Mouse (Mus musculus) limb, embryonic 13.5 days (tissue): ENCODE data around the gene Tufm. TPM values are rescaled to one million over a fixed set of nuclear protein-coding genes. Genes with fewer than 3 reads are reported as not detected.
A peak's percentile ranks its signal among the peaks of the same experiment; 100 is the strongest.

Source experiments
- ATAC-seq: fragments of 200-750 bp; cut with Nextera tagmentation; 2 replicates; pipeline ENCODE4 v1.8.0; 2017; ENCODE audit warnings: low read depth, moderate number of reproducible peaks, moderate TSS enrichment; ENCODE audit not compliant: low FRiP score
- H3K27ac ChIP-seq: fragments of 300-500 bp; sonication (generic); 2 replicates; pipeline ENCODE4 v1.5.1; 2015; ENCODE audit warnings: inconsistent platforms, mild to moderate bottlenecking, moderate library complexity
- H3K27me3 ChIP-seq: fragments of 300-500 bp; sonication (generic); 2 replicates; pipeline ENCODE4 v1.6.1; 2015; ENCODE audit warnings: mild to moderate bottlenecking, inconsistent platforms
- H3K36me3 ChIP-seq: fragments of 300-500 bp; sonication (generic); 2 replicates; pipeline ENCODE4 v1.6.1; 2015; ENCODE audit warnings: inconsistent platforms, mild to moderate bottlenecking, moderate library complexity
- H3K4me1 ChIP-seq: fragments of 300-500 bp; sonication (generic); 2 replicates; pipeline ENCODE4 v1.6.1; 2015; ENCODE audit warnings: inconsistent platforms
- H3K4me2 ChIP-seq: fragments of 300-500 bp; sonication (generic); replicated peaks from 2 replicates; pipeline ENCODE4 v1.6.1; 2015; ENCODE audit warnings: inconsistent platforms, mild to moderate bottlenecking, moderate library complexity
- H3K4me3 ChIP-seq: fragments of 300-500 bp; sonication (generic); 2 replicates; pipeline ENCODE4 v1.5.1; 2015; ENCODE audit warnings: moderate library complexity, mild to moderate bottlenecking, inconsistent platforms
- H3K9ac ChIP-seq: fragments of 300-500 bp; sonication (generic); 2 replicates; pipeline ENCODE4 v1.6.1; 2015; ENCODE audit warnings: mild to moderate bottlenecking, inconsistent platforms
- H3K9me3 ChIP-seq: fragments of 300-500 bp; sonication (generic); 2 replicates; pipeline ENCODE4 v1.6.1; 2016; ENCODE audit warnings: inconsistent platforms
- WGBS: fragments of 180-500 bp; shearing (Covaris S2); methylation state at CpG from one replicate; pipeline ENCODE4 v1.1.7; 2015; 5-methylcytosine and 5-hydroxymethylcytosine counted together
- polyA plus RNA-seq: library from polyadenylated mRNA; unstranded; fragments of >200 nt; fragmentation: Nextera tagmentation; extraction: Ambion mirVana; gene quantifications from 2 replicates; pipeline ENCODE4 v1.2.1, GENCODE M21; 2015

Gene Tufm
- polyA plus RNA-seq, 1 experiment from 2014 or later, result 135 TPM

DNA sequence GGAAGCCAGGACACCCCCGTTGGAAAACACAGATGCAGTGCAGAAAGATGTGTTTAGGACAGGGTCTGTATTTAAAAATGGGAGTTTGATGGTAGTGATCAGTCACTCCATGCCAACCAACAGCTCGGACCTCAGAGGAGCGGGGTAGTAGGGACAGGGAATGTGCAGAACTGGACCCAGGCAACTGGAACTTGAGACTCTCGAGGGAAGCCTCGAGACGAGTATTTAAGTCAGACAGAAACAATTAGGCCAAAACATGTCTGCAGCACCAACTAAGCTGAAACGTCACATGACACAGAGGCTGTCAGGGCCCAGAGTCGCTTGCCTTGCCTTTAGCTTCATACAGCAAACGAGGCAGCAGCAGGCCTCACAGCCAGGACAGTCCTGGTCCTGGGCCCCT lies 21.0 kb upstream of the Tufm start:
- 60% methylated on average over 9 of the region's 9 CpGs for WGBS
- no peak overlapping the region for H3K9ac ChIP-seq
- H3K27ac ChIP-seq, result 0 out of 2 replicates have a peak overlapping the region, but pooled peaks have one; percentile 39
- no peaks in the 10 kb centered on the region for H3K27me3 ChIP-seq
- ATAC-seq, result no peak
- no peaks in the 10 kb centered on the region for H3K9me3 ChIP-seq
- H3K4me1 ChIP-seq, result peaks cover 32% of the 10 kb centered on the region
- H3K4me3 ChIP-seq, result no peak overlapping the region
- no peak overlapping the region for H3K4me2 ChIP-seq
- peaks cover 51% of the 10 kb centered on the region for H3K36me3 ChIP-seq

DNA sequence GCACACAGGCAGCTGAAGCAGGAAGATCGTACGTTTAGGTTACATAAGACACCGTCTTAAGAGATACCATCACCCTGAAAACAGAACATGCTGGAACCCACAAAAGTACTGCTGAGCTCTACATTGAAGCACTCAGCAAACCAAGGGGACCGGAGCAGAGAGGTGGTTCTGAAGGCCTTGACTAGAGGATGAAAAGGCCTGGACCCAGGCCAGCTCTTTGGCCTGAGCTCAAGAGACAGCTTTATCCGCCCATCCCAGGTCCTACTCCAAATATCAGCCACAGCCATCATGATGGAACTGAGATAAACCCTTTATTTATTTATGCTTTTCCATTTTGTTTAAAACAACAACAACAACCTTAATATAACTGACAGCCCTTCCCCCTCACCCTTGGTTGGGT lies 20.5 kb upstream of the Tufm start:
- Histone ChIP-seq H3K27ac (0 out of 2 replicates have a peak overlapping the region, but pooled peaks have one; percentile 39), H3K36me3 (peaks cover 57% of the 10 kb centered on the region), H3K9ac (no peak overlapping the region), H3K4me3 (no peak overlapping the region), H3K9me3 (no peaks in the 10 kb centered on the region), H3K4me2 (no peak overlapping the region), H3K27me3 (no peaks in the 10 kb centered on the region), H3K4me1 (peaks cover 31% of the 10 kb centered on the region)
- 93% methylated on average over 5 of the region's 5 CpGs for WGBS
- no peak for ATAC-seq

DNA sequence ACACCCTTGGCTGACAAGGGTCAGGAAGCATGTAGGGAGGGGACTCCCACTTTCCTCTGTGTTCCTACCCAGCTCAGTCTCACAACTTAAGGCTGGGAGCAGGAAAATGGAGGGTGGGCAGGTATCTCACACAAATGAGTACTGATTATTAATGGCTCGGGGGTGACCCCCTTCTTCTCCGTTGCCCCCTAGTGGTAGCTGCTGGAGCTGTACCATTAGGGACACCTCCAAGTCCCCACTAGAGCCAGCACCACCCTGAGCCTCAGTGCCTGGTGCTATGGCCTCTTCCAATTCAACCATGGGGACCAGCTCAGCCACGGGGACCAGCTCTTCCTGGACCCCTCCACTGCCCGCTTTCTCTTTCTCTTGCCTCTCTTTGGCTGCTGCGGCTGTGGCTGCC lies 19.9 kb upstream of the Tufm start:
- no peaks in the 10 kb centered on the region for H3K27me3 ChIP-seq
- no peak for ATAC-seq
- no peaks in the 10 kb centered on the region for H3K9me3 ChIP-seq
- no peak overlapping the region for H3K4me3 ChIP-seq
- peaks cover 31% of the 10 kb centered on the region for H3K4me1 ChIP-seq
- H3K27ac ChIP-seq, result no peak overlapping the region
- H3K4me2 ChIP-seq, result no peak overlapping the region
- peaks cover 63% of the 10 kb centered on the region for H3K36me3 ChIP-seq
- WGBS, result 72% methylated on average over 5 of the region's 5 CpGs
- no peak overlapping the region for H3K9ac ChIP-seq

DNA sequence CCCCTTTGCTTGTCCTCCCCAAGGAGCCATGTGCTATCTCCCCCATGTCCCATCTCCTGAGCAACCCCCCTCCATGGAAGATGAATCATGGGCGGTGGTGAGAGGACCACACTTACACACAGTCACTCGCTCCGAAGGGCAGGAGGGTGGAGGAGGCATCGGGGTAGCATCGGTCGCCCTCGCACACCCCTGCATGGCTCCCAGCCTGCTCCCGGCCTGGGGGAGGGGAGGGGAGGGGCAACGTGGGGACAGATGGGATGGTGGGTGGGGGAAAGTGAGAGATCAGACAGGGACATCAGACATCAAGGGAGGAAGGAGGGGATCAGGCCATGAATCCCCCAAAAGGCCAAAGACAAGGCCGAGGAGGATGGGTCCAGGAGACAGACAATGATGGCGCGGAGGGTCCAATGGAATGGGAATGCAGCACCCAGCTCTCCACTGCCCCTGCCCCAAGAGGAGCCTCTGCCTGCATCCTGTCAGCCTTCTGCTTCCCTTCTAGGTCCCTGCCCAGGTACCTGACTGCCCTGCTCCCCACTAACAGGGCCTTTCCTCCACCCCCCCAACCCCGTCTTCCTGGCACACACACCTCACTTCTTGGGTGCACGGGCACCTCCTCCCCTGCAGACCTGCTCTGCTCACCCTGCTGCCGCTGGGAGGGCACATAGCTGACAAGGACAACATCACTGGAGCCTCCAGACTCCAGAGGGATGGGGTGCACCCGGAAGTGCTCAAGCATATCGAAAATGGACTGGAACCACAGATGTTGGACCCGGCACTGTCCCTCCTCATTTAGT lies 19.1 kb upstream of the Tufm start:
- Histone ChIP-seq H3K4me3 (no peak overlapping the region), H3K27me3 (no peaks in the 10 kb centered on the region), H3K4me2 (no peak overlapping the region), H3K9ac (no peak overlapping the region), H3K9me3 (no peaks in the 10 kb centered on the region), H3K36me3 (peaks cover 70% of the 10 kb centered on the region), H3K27ac (no peak overlapping the region), H3K4me1 (peaks cover 27% of the 10 kb centered on the region)
- no peak for ATAC-seq
- 88% methylated on average over 18 of the region's 18 CpGs for WGBS

DNA sequence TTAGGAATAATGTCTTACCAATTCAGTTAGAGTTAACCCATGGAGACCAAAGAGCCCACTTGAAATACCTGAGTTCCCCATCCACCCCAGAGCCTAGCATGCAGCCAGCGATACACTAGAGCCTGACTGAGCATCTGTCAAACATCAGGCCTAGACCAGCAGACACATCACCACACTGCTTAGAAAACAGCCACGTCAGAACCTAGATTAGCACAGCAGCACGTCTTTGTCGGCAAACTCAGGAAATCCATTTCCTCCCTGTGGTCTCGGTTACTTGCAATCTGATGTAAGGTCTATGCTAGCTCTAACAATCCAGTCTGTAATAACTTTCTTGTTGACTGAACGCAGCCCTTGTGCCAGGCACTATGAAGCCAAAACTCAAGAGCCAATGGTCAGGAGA lies 17.1 kb upstream of the Tufm start:
- Histone ChIP-seq H3K9ac (no peak overlapping the region), H3K4me2 (no peak overlapping the region), H3K36me3 (peaks cover 71% of the 10 kb centered on the region), H3K4me1 (peaks cover 22% of the 10 kb centered on the region), H3K27ac (no peak overlapping the region), H3K9me3 (no peaks in the 10 kb centered on the region), H3K27me3 (no peaks in the 10 kb centered on the region), H3K4me3 (no peak overlapping the region)
- ATAC-seq, result no peak
- 82% methylated on average over 6 of the region's 6 CpGs for WGBS

DNA sequence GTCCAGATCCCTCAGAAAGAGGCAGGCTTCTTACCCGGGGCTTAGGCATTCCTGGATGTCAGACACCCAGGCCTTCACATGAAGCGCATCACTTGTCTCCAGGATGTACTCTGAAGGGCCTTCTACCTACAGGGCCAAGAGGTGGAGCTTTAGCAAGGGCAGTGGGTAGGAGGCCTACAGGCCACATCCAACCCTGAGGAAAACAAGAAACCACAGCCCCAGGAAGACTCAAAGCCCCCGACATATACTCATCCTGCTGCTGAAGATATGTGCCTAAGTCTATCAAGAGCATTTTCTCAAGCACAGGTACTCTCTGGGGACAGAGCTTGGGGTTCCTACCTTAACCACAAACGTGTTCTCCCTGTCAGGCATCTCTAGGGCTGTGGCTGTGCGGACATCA lies 15.8 kb upstream of the Tufm start:
- no peak for ATAC-seq
- no peak overlapping the region for H3K9ac ChIP-seq
- no peaks in the 10 kb centered on the region for H3K27me3 ChIP-seq
- no peak overlapping the region for H3K4me2 ChIP-seq
- H3K4me1 ChIP-seq, result peaks cover 25% of the 10 kb centered on the region
- WGBS, result 88% methylated on average over 5 of the region's 5 CpGs
- no peak overlapping the region for H3K27ac ChIP-seq
- H3K9me3 ChIP-seq, result no peaks in the 10 kb centered on the region
- H3K36me3 ChIP-seq, result peaks cover 67% of the 10 kb centered on the region
- H3K4me3 ChIP-seq, result no peak overlapping the region

DNA sequence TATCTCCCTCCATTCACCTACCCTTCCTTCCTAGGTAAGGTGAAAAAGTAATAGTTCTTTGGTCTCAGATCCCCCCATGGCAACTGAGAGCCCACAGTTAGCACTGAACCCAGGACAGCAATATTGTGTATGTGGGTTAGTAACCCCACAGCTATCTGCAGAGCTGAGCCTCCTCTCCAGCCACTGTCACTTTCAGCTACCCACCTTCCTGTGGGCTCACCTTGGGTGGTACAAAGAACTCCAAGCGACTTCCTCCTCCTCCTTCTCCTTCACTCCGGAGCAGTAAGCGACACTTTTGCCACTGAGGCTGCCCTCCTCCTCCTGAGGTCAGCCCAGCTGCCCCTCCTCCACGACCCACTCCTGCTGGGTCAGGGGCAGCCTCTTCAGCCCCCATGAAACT lies 15.3 kb upstream of the Tufm start:
- Histone ChIP-seq H3K9ac (no peak overlapping the region), H3K4me1 (peaks cover 22% of the 10 kb centered on the region), H3K36me3 (peaks cover 62% of the 10 kb centered on the region), H3K4me3 (no peak overlapping the region), H3K4me2 (no peak overlapping the region), H3K27me3 (no peaks in the 10 kb centered on the region), H3K27ac (no peak overlapping the region), H3K9me3 (no peaks in the 10 kb centered on the region)
- 90% methylated on average over 4 of the region's 4 CpGs for WGBS
- no peak for ATAC-seq

- no peak overlapping the region for H3K4me2 ChIP-seq
- no peak overlapping the region for H3K9ac ChIP-seq
- peaks cover 22% of the 10 kb centered on the region for H3K4me1 ChIP-seq
- no peaks in the 10 kb centered on the region for H3K27me3 ChIP-seq
- peaks cover 57% of the 10 kb centered on the region for H3K36me3 ChIP-seq
- no peak for ATAC-seq
- 86% methylated on average over 13 of the region's 13 CpGs for WGBS
- H3K9me3 ChIP-seq, result no peaks in the 10 kb centered on the region
- no peak overlapping the region for H3K27ac ChIP-seq
- no peak overlapping the region for H3K4me3 ChIP-seq
These were observed 14.9 kb upstream of the Tufm start for GRCm38 (mm10) chr7:126472306-126472705.

DNA sequence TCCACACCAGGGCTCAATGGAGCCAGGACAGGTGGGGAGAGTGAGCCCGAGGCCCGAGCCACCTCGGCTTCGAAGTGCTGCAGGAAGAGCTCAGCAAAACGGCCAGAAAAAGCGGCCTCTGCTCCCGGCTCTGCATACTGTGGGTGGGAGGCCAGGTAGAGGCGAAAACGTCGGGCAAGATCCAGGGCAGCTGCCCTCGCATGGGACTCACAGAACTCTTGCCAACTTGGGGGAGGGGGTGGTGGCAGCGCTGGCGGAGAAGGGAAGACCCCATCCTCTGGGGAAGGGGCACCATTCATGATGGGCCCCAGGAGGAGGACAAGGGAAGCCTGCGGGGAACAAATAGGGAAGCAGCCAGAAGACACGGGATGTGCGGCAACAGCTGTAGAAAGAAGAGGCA lies 14.4 kb upstream of the Tufm start:
- Histone ChIP-seq H3K27ac (no peak overlapping the region), H3K4me3 (no peak overlapping the region), H3K4me2 (no peak overlapping the region), H3K9ac (no peak overlapping the region), H3K36me3 (peaks cover 53% of the 10 kb centered on the region), H3K4me1 (peaks cover 22% of the 10 kb centered on the region), H3K27me3 (no peaks in the 10 kb centered on the region), H3K9me3 (no peaks in the 10 kb centered on the region)
- 92% methylated on average over 16 of the region's 16 CpGs for WGBS
- ATAC-seq, result no peak

DNA sequence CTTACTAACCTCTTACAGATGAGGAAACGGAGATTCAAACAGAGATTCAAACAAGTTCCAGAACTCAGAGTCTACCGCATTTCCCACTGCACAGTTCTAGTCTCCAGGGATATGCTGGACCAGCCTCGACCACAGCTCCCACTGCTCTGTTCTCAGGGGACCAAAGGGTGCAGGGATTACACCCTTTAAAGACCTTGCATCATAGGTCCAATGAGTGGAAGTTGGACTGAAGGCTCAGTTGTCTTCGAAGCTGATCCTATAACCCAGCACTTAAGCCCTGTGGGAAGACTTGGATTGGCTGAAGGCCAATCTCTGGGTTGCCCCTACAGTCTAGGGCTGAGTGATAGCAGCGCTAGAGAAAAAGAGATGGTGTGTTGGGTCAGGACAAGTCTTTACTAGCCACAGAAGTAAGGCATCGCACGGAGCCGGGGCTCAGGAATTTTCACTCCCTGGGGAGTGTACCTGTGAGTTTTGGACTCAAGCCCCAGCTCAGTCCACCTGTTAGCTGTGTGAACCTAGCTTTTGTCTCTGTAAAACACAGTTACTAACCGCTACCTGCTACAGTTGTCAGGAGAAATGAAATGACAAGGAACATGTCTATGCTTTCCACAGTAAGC lies 13.6 kb upstream of the Tufm start:
- peaks cover 45% of the 10 kb centered on the region for H3K36me3 ChIP-seq
- 81% methylated on average over 9 of the region's 9 CpGs for WGBS
- H3K9ac ChIP-seq, result peak overlapping the region; percentile 91
- H3K9me3 ChIP-seq, result no peaks in the 10 kb centered on the region
- peak overlapping the region; percentile 71 for H3K4me3 ChIP-seq
- H3K4me2 ChIP-seq, result peak overlapping the region; percentile 92
- H3K27me3 ChIP-seq, result no peaks in the 10 kb centered on the region
- peaks cover 22% of the 10 kb centered on the region for H3K4me1 ChIP-seq
- no peak overlapping the region; the same call in 1 of the 2 replicates for H3K27ac ChIP-seq
- no peak for ATAC-seq

DNA sequence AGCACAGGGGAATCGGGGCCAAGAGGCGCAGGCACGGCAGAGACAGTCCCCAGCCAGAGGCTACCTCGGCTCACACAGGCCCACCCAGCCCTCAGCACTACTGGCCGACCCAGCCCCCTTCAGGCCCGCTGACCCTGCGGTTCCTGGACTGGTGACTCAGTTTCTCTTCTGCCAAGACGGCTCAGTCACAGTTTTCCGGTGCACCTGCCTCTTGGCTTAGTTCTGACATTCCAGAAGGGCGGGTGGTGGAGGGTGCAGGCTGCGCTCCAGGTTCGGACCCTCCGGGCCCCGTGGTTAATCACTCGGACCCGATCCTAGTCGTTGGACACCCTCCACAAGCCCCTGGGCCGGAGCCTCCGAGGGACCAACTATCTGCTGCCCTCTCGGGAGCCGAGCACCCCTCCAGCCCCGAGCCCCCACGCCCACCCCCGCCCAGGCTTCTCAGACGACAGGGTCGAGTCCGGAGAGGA lies 12.6 kb upstream of the Tufm start:
- Histone ChIP-seq H3K9ac (peak overlapping the region; percentile 91), H3K4me1 (peaks cover 22% of the 10 kb centered on the region), H3K4me3 (peak overlapping the region; percentile 71), H3K27ac (peak overlapping the region; percentile 92), H3K27me3 (no peaks in the 10 kb centered on the region), H3K9me3 (no peaks in the 10 kb centered on the region), H3K36me3 (peaks cover 35% of the 10 kb centered on the region), H3K4me2 (peak overlapping the region; percentile 92)
- peak; percentile 57 for ATAC-seq
- WGBS, result under 1% methylated on average over 23 of the region's 27 CpGs

- Histone ChIP-seq H3K27ac (peak within 1 kb of the TSS; percentile 92), H3K4me1 (peaks cover 22% of the 10 kb centered on the region), H3K9ac (peak within 1 kb of the TSS; percentile 91), H3K4me2 (peak within 1 kb of the TSS; percentile 92), H3K36me3 (peaks cover 29% of the 10 kb centered on the region), H3K4me3 (peak within 1 kb of the TSS; percentile 71), H3K27me3 (no peaks in the 10 kb centered on the region), H3K9me3 (no peaks in the 10 kb centered on the region)
- under 1% methylated on average over 53 of the region's 53 CpGs for WGBS
- ATAC-seq, result peak; percentile 90
These were observed 12.1 kb upstream of the Tufm start, which contains the start of gene Sh2b1 for GRCm38 (mm10) chr7:126474993-126475581. Sh2b1 (minus strand) TSS chr7:126475424.
